In genomic region chr2:120099263-120099662, GRCm38 (mm10) we compare ENCODE assay signal across 14 mouse cellular contexts. TPM values are rescaled to one million over a fixed set of nuclear protein-coding genes. Genes with fewer than 3 reads are reported as not detected.
DNase-seq lines count a peak whose midpoint lies in the region; ATAC-seq and TF ChIP-seq lines count a peak whose summit lies in the region.
"Had no signal": no experiment of that assay in that cellular context is flagged by ENCODE, and none has a peak within 500 bp of the region (broad histone marks: within the 10 kb centered on the region; RNA-seq: fewer than 3 reads in every experiment).

No protein-coding gene starts in this region.

- no peak overlapping the region for H3K4me2 ChIP-seq in lung, embryonic 15.5 days
- no peak overlapping the region for H3K4me2 ChIP-seq in embryonic facial prominence, embryonic 15.5 days (replicated peaks)
- H3K4me2 ChIP-seq: hindbrain, embryonic 12.5 days; liver, embryonic 15.5 days; midbrain, embryonic 11.5 days had no signal

- H3K9ac ChIP-seq in lung, embryonic 15.5 days, result no peak overlapping the region
- no peak overlapping the region for H3K9ac ChIP-seq in embryonic facial prominence, embryonic 15.5 days
- H3K9ac ChIP-seq: hindbrain, embryonic 12.5 days; liver, embryonic 15.5 days had no signal

- H3K27me3 ChIP-seq in heart, embryonic 10.5 days (ENCODE audit: insufficient read depth, poor library complexity, severe bottlenecking), result no peaks in the 10 kb centered on the region
- no peaks in the 10 kb centered on the region for H3K27me3 ChIP-seq in lung, embryonic 15.5 days
- H3K27me3 ChIP-seq in embryonic facial prominence, embryonic 15.5 days, result no peaks in the 10 kb centered on the region
- no peaks in the 10 kb centered on the region for H3K27me3 ChIP-seq in small intestine, adult 2 months (ENCODE audit: control insufficient read depth, insufficient read depth, low read length)
- H3K27me3 ChIP-seq: hindbrain, embryonic 12.5 days; liver, embryonic 15.5 days had no signal

- peak overlapping the region; percentile 89 for H3K27ac ChIP-seq in heart, embryonic 10.5 days
- peak overlapping the region; percentile 71 for H3K27ac ChIP-seq in lung, embryonic 15.5 days
- H3K27ac ChIP-seq in embryonic facial prominence, embryonic 15.5 days (replicated peaks), result peak overlapping the region; percentile 49; the same call in 1 of the 2 replicates
- peak overlapping the region; percentile 20 for H3K27ac ChIP-seq in small intestine, adult 2 months (ENCODE audit: insufficient read depth, low read depth, low read length)
- H3K27ac ChIP-seq: hindbrain, embryonic 12.5 days had no signal

- TF ChIP-seq CTCF in small intestine, adult 2 months (IDR thresholded peaks at IDR 0.05; ENCODE audit: extremely low read depth, insufficient read length, insufficient replicate concordance, low read depth, low read length), result no peak

- no peak for TF ChIP-seq POLR2A in small intestine, adult 2 months (IDR thresholded peaks at IDR 0.05; ENCODE audit: low read depth, low read length)

- H3K4me3 ChIP-seq in heart, embryonic 10.5 days, result no peak overlapping the region
- H3K4me3 ChIP-seq in lung, embryonic 15.5 days, result no peak overlapping the region
- no peak overlapping the region for H3K4me3 ChIP-seq in embryonic facial prominence, embryonic 15.5 days (replicated peaks)
- no peak overlapping the region for H3K4me3 ChIP-seq in small intestine, adult 2 months (ENCODE audit: low read depth, low read length)
- H3K4me3 ChIP-seq: hindbrain, embryonic 12.5 days; liver, embryonic 15.5 days had no signal

- peaks cover 64% of the 10 kb centered on the region for H3K4me1 ChIP-seq in heart, embryonic 10.5 days
- H3K4me1 ChIP-seq in lung, embryonic 15.5 days, result peaks cover 39% of the 10 kb centered on the region
- 0 out of 2 replicates have a peak, but pooled peaks cover 6% of the 10 kb centered on the region for H3K4me1 ChIP-seq in embryonic facial prominence, embryonic 15.5 days
- H3K4me1 ChIP-seq in small intestine, adult 2 months (ENCODE audit: control insufficient read depth, insufficient read depth, insufficient read length, low read length), result peaks cover 3% of the 10 kb centered on the region; the same call in 1 of the 2 replicates
- H3K4me1 ChIP-seq: hindbrain, embryonic 12.5 days had no signal

- H3K36me3 ChIP-seq in heart, embryonic 10.5 days, result peaks cover 48% of the 10 kb centered on the region
- H3K36me3 ChIP-seq in lung, embryonic 15.5 days, result peaks cover 5% of the 10 kb centered on the region; the same call in 1 of the 2 replicates
- H3K36me3 ChIP-seq in embryonic facial prominence, embryonic 15.5 days, result 0 out of 2 replicates have a peak, but pooled peaks cover 3% of the 10 kb centered on the region
- peaks cover 32% of the 10 kb centered on the region for H3K36me3 ChIP-seq in small intestine, adult 2 months (ENCODE audit: control insufficient read depth, insufficient read depth, low read length)
- H3K36me3 ChIP-seq: hindbrain, embryonic 12.5 days had no signal

- 68% methylated on average over 4 of the region's 4 CpGs for WGBS in heart, embryonic 10.5 days
- 53% methylated on average over 4 of the region's 4 CpGs for WGBS in lung, embryonic 15.5 days
- 70% methylated on average over 4 of the region's 4 CpGs for WGBS in embryonic facial prominence, embryonic 15.5 days
- 65% methylated on average over 4 of the region's 4 CpGs for WGBS in small intestine, adult 2 months

- no peaks in the 10 kb centered on the region for H3K9me3 ChIP-seq in heart, embryonic 10.5 days
- no peaks in the 10 kb centered on the region for H3K9me3 ChIP-seq in lung, embryonic 15.5 days
- no peaks in the 10 kb centered on the region for H3K9me3 ChIP-seq in embryonic facial prominence, embryonic 15.5 days (replicated peaks)
- H3K9me3 ChIP-seq: G1E; hindbrain, embryonic 12.5 days; liver, embryonic 15.5 days had no signal

- no peak for ATAC-seq in lung, embryonic 15.5 days (ENCODE audit: borderline replicate concordance, extremely low read depth, low FRiP score, low TSS enrichment)
- no peak for ATAC-seq in embryonic facial prominence, embryonic 15.5 days (ENCODE audit: insufficient number of reproducible peaks, low FRiP score, low TSS enrichment, low read depth)

- DNase-seq in heart, embryonic 10.5 days (ENCODE audit: low spot score), result no peak
- DNase-seq in heart, adult 18-20 months, result no peak
- no peak for DNase-seq in lung, postnatal 10 days
- no peak for DNase-seq in layer of hippocampus, adult 9-10 months (ENCODE audit: low spot score)
- no peak for DNase-seq in layer of hippocampus, adult 11-12 months (ENCODE audit: low spot score)
- DNase-seq: cerebellum, adult 9-11 months; kidney, adult 8-10 months had no signal

RNA-seq across cellular contexts. Expression of gene Ehd4, which starts 55.1 kb away (rescaled TPM):
- 115 and 173 TPM in 2 replicates for polyA plus RNA-seq in heart, embryonic 10.5 days (2016; fragmentation: Nextera tagmentation; extraction: Ambion mirVana)
- total RNA-seq in heart, adult 18-20 months (2021), result 100 to 1,000 TPM; 382 to 400 TPM
- 89.4 and 96.5 TPM in 2 replicates for polyA plus RNA-seq in lung, embryonic 15.5 days (2015; fragmentation: Nextera tagmentation; extraction: Ambion mirVana)
- polyA plus RNA-seq in embryonic facial prominence, embryonic 15.5 days (2015; fragmentation: Nextera tagmentation; extraction: Ambion mirVana), result 59.7 and 67.5 TPM in 2 replicates
- 19.6 and 30.7 TPM in 2 replicates for polyA plus RNA-seq in small intestine, adult 2 months (2012; rRNA removed)

Comparison
In these comparisons a context has a peak if more than half of its experiments do, and no peak if none do; other contexts are left out.
1. H3K27ac ChIP-seq: peak in every context shown above with its lines; median percentile 89 in heart, embryonic 10.5 days; 71 in lung, embryonic 15.5 days; 49 in embryonic facial prominence, embryonic 15.5 days; 20 in small intestine, adult 2 months.